Mouse (Mus musculus): ENCODE measurements around the gene Lrrtm4. TPM values are rescaled to one million over a fixed set of nuclear protein-coding genes. Genes with fewer than 3 reads are reported as not detected.

Gene Lrrtm4
- total RNA-seq (2018; cell fraction: chromatin; rRNA removed), result not detected
- total RNA-seq (2018; cell fraction: cytosol; rRNA removed), result not detected
- total RNA-seq (2018; cell fraction: nucleus; rRNA removed), result not detected
- polyA plus RNA-seq (2018), result not detected in 3 replicates

- no peaks in the 10 kb centered on the region for H3K36me3 ChIP-seq (ENCODE audit: inconsistent target)
- H3K27ac ChIP-seq, result no peak within 1 kb of the TSS
- no peak within 1 kb of the TSS for H3K4me3 ChIP-seq (ENCODE audit: inconsistent target)
- 26% methylated on average over 6 of the region's 6 CpGs for WGBS (ENCODE audit: missing documents)
- no peaks in the 10 kb centered on the region for H3K79me2 ChIP-seq (ENCODE audit: inconsistent target)
Measured at GRCm38 (mm10) chr6:80018765-80019164, at the start of gene Lrrtm4. TSS of gene Lrrtm4 (plus strand) at chr6:80018877.

GRCm38 (mm10) chr6:80019189-80019860, 648 bp downstream of the Lrrtm4 start:
- H3K4me3 ChIP-seq (ENCODE audit: inconsistent target), result no peak overlapping the region

DNA sequence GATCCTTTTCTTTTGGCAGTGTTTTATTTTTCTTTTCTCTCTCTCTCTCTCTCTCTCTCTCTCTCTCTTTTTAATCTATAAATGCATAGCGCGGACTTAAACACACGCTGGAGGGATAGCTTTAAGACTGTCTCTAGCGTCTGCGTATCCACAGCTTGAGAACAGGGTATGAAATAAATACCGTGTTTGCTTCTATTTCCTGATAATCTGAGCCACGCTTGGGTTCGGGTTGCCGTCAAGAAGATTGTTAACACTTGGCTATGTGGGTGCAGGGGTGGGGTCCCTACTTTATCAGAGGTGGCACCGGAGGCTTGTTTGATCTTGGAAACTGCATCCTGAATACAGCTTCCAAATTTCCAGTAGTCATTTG, 1.2 kb downstream of the Lrrtm4 start:
- H3K27ac ChIP-seq, result no peak overlapping the region
- no peak overlapping the region for H3K4me3 ChIP-seq (ENCODE audit: inconsistent target)
- no peaks in the 10 kb centered on the region for H3K79me2 ChIP-seq (ENCODE audit: inconsistent target)
- WGBS (ENCODE audit: missing documents), result 8% methylated on average over 10 of the region's 10 CpGs
- H3K36me3 ChIP-seq (ENCODE audit: inconsistent target), result no peaks in the 10 kb centered on the region

More at GRCm38 (mm10) chr6:80019189-80019860, 648 bp downstream of the Lrrtm4 start:
- WGBS (ENCODE audit: missing documents), result 4% methylated on average over 9 of the region's 14 CpGs
- Histone ChIP-seq H3K36me3 (ENCODE audit: inconsistent target) (no peaks in the 10 kb centered on the region), H3K79me2 (ENCODE audit: inconsistent target) (no peaks in the 10 kb centered on the region), H3K27ac (no peak overlapping the region)

DNA sequence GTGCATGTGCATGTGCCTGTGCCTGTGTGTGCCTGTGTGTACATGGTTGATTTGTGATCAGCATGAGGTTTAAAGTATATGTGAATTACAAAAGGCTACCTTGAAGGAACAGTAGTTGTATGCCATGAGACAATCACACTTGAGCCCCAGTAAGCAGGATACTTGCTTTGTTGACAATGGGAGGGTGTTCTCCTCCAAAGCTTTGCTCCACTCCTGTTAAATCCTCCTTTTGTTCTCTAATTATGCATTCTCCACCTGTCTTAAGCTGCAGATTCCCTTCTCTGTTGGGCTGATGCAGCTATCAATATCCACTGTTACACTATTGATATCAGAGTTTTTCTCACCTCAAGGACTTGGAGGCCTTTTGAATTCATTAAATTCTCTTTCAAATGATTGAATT, 38.2 kb downstream of the Lrrtm4 start:
- Histone ChIP-seq H3K4me3 (ENCODE audit: inconsistent target) (no peak overlapping the region), H3K79me2 (ENCODE audit: inconsistent target) (no peaks in the 10 kb centered on the region), H3K27ac (no peak overlapping the region)

GRCm38 (mm10) chr6:80078001-80078400, 59.3 kb downstream of the Lrrtm4 start:
- no peaks in the 10 kb centered on the region for H3K36me3 ChIP-seq (ENCODE audit: inconsistent target)
- no peaks in the 10 kb centered on the region for H3K79me2 ChIP-seq (ENCODE audit: inconsistent target)
- H3K4me3 ChIP-seq (ENCODE audit: inconsistent target), result no peak overlapping the region
- WGBS (ENCODE audit: missing documents), result 93% methylated on average over 2 of the region's 2 CpGs
- H3K27ac ChIP-seq, result no peak overlapping the region

More for the DNA sequence above, 38.2 kb downstream of the Lrrtm4 start:
- H3K36me3 ChIP-seq (ENCODE audit: inconsistent target), result no peaks in the 10 kb centered on the region

DNA sequence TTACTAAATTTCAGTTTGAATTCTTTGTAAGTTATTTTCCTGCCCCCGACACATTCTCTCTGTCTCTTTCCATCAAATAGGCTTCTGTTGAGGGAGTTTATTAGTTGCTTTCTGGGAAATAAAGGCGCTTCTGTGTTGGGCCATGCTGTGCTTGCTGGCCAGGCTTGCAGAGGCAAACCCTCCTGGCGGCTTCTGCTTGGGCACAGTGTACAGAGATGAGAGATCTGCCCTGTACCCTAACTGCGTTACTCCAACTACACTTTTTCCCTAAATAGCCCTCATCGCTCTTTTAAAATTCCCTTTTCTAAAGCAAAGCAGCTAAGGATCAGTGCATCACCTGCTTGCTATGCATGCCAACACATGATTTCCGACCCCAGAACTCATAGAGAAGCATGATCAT, 60.6 kb downstream of the Lrrtm4 start:
- WGBS (ENCODE audit: missing documents), result 92% methylated on average over 6 of the region's 6 CpGs
- H3K27ac ChIP-seq, result no peak overlapping the region
- H3K36me3 ChIP-seq (ENCODE audit: inconsistent target), result no peaks in the 10 kb centered on the region
- no peak overlapping the region for H3K4me3 ChIP-seq (ENCODE audit: inconsistent target)
- H3K79me2 ChIP-seq (ENCODE audit: inconsistent target), result no peaks in the 10 kb centered on the region

DNA sequence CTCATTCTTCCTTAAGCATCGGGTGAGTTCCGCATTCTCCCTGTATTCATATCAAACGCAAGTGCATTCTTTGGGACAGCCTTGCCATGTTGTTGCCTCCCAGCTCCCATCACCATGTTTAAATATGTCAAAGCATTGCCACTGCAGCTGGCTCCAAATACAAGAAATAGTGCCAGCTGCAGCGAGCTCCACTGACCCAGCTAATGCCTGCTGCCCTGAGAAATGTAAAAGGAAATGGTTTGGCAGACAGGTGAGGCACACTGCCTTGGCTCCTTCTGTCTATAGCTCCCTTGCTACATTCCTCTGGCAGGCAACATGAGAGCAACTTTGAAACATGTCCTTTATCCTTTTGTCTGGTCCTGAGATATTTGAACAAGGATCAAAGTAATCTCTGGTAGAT, 76.2 kb downstream of the Lrrtm4 start:
- H3K36me3 ChIP-seq (ENCODE audit: inconsistent target), result no peaks in the 10 kb centered on the region
- H3K79me2 ChIP-seq (ENCODE audit: inconsistent target), result no peaks in the 10 kb centered on the region
- H3K4me3 ChIP-seq (ENCODE audit: inconsistent target), result no peak overlapping the region
- H3K27ac ChIP-seq, result no peak overlapping the region
- 89% methylated on average over 4 of the region's 4 CpGs for WGBS (ENCODE audit: missing documents)

DNA sequence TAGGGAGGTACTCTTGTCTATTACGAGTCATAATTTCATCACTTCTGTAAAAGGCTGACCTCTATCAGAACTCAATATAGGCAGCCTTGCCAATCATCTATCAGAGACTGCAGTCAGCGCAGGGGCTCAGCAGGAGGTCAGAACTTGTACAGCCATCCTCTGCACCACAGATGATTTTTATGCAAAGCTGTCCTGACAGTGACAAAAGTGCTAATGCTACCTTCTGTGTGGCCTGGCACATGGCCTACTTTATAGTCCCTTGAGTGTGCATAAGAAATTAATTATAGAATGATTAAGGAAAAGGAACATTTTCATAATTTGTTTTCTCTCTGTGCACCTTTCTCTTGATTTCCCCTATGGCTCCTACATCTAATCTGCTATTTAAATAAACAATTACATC, 86.7 kb downstream of the Lrrtm4 start:
- Histone ChIP-seq H3K4me3 (ENCODE audit: inconsistent target) (no peak overlapping the region), H3K27ac (no peak overlapping the region), H3K36me3 (ENCODE audit: inconsistent target) (no peaks in the 10 kb centered on the region), H3K79me2 (ENCODE audit: inconsistent target) (no peaks in the 10 kb centered on the region)
- WGBS (ENCODE audit: missing documents), result 86% methylated on average over 2 of the region's 2 CpGs

GRCm38 (mm10) chr6:80105843-80106242, 87.2 kb downstream of the Lrrtm4 start:
- H3K27ac ChIP-seq, result no peak overlapping the region
- no peaks in the 10 kb centered on the region for H3K36me3 ChIP-seq (ENCODE audit: inconsistent target)
- WGBS (ENCODE audit: missing documents), result 100% methylated on average over 1 of the region's 1 CpGs
- no peaks in the 10 kb centered on the region for H3K79me2 ChIP-seq (ENCODE audit: inconsistent target)
- H3K4me3 ChIP-seq (ENCODE audit: inconsistent target), result no peak overlapping the region

- H3K27ac ChIP-seq, result no peak overlapping the region
- no peak overlapping the region for H3K4me3 ChIP-seq (ENCODE audit: inconsistent target)
- no peaks in the 10 kb centered on the region for H3K36me3 ChIP-seq (ENCODE audit: inconsistent target)
- no peaks in the 10 kb centered on the region for H3K79me2 ChIP-seq (ENCODE audit: inconsistent target)
- WGBS (ENCODE audit: missing documents), result 100% methylated on average over 1 of the region's 1 CpGs
Measured at GRCm38 (mm10) chr6:80126419-80126818, 107.7 kb downstream of the Lrrtm4 start.

DNA sequence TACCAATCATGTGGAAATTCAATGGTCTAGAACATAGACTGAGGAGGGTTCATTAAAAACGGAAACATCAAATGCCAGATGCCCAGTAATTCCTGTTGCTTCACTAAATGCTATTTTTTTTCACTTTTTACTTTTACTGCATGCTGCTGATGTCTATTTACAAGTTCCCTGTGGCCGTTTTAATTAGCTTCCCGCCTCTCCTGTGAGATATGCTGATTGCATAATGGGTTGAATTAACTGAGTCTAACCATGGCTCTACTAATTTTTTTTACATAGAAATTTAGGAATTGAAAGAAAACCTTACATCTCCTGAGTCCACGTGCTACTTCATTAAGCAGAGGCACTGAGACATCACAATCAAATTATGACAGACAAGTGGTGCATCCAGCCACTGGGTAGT, 143.9 kb downstream of the Lrrtm4 start:
- Histone ChIP-seq H3K36me3 (ENCODE audit: inconsistent target) (no peaks in the 10 kb centered on the region), H3K4me3 (ENCODE audit: inconsistent target) (no peak overlapping the region), H3K27ac (no peak overlapping the region), H3K79me2 (ENCODE audit: inconsistent target) (no peaks in the 10 kb centered on the region)
- WGBS (ENCODE audit: missing documents), result 88% methylated on average over 4 of the region's 4 CpGs

- no peaks in the 10 kb centered on the region for H3K79me2 ChIP-seq (ENCODE audit: inconsistent target)
- WGBS (ENCODE audit: missing documents), result 83% methylated on average over 1 of the region's 1 CpGs
- H3K4me3 ChIP-seq (ENCODE audit: inconsistent target), result no peak overlapping the region
- H3K36me3 ChIP-seq (ENCODE audit: inconsistent target), result no peaks in the 10 kb centered on the region
- H3K27ac ChIP-seq, result no peak overlapping the region
Measured at GRCm38 (mm10) chr6:80181916-80182315, 163.2 kb downstream of the Lrrtm4 start.

- WGBS (ENCODE audit: missing documents), result 91% methylated on average over 2 of the region's 2 CpGs
- no peak overlapping the region for H3K4me3 ChIP-seq (ENCODE audit: inconsistent target)
- H3K27ac ChIP-seq, result no peak overlapping the region
- no peaks in the 10 kb centered on the region for H3K36me3 ChIP-seq (ENCODE audit: inconsistent target)
- no peaks in the 10 kb centered on the region for H3K79me2 ChIP-seq (ENCODE audit: inconsistent target)
Measured at GRCm38 (mm10) chr6:80182353-80182752, 163.7 kb downstream of the Lrrtm4 start.

GRCm38 (mm10) chr6:80185489-80186113, 166.9 kb downstream of the Lrrtm4 start:
- 84% methylated on average over 6 of the region's 6 CpGs for WGBS (ENCODE audit: missing documents)
- Histone ChIP-seq H3K4me3 (ENCODE audit: inconsistent target) (no peak overlapping the region), H3K36me3 (ENCODE audit: inconsistent target) (no peaks in the 10 kb centered on the region), H3K79me2 (ENCODE audit: inconsistent target) (no peaks in the 10 kb centered on the region), H3K27ac (no peak overlapping the region)

DNA sequence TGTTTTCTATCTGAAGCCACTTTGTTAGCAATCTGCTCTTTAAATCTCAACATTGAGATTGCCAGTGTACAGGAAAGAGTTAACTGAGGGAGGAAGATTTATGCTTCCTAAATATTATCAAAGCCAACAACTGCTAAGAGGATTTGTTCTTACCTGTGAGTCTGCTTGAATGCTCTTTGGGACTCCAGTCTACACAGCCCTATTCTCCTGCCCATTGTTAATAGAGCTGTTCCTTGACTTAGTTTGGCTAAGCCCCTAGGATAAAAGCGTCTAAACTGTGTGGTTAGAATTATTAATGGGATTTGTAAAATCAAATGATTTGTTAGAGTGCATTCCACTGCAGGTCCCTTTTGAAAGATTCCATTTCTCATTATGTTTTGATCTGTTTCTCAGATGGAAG, 168.1 kb downstream of the Lrrtm4 start:
- Histone ChIP-seq H3K4me3 (ENCODE audit: inconsistent target) (no peak overlapping the region), H3K27ac (no peak overlapping the region), H3K79me2 (ENCODE audit: inconsistent target) (no peaks in the 10 kb centered on the region), H3K36me3 (ENCODE audit: inconsistent target) (no peaks in the 10 kb centered on the region)
- WGBS (ENCODE audit: missing documents), result 69% methylated on average over 1 of the region's 1 CpGs

Data from macrophage (primary cell).